Mouse (Mus musculus) limb, embryonic 15.5 days (tissue): ENCODE measurements around the gene Gng7. TPM values are rescaled to one million over a fixed set of nuclear protein-coding genes. Genes with fewer than 3 reads are reported as not detected.

ENCODE experiments used
- ATAC-seq: fragments of 200-750 bp; cut with Nextera tagmentation; 2 replicates; pipeline ENCODE4 v1.8.0; 2017; ENCODE audit warnings: low read depth, moderate TSS enrichment; ENCODE audit not compliant: insufficient number of reproducible peaks, low FRiP score, low TSS enrichment
- H3K27ac ChIP-seq: fragments of 300-500 bp; sonication (generic); 2 replicates; pipeline ENCODE4 v1.5.1; 2015; ENCODE audit warnings: moderate library complexity, mild to moderate bottlenecking, inconsistent platforms
- H3K27me3 ChIP-seq: fragments of 300-500 bp; sonication (generic); 2 replicates; pipeline ENCODE4 v1.6.1; 2015; ENCODE audit warnings: inconsistent platforms
- H3K36me3 ChIP-seq: fragments of 300-500 bp; sonication (generic); 2 replicates; pipeline ENCODE4 v1.6.1; 2015; ENCODE audit warnings: inconsistent platforms
- H3K4me1 ChIP-seq: fragments of 300-500 bp; sonication (generic); 2 replicates; pipeline ENCODE4 v1.6.1; 2015; ENCODE audit warnings: inconsistent platforms
- H3K4me2 ChIP-seq: fragments of 300-500 bp; sonication (generic); 2 replicates; pipeline ENCODE4 v1.6.1; 2015; ENCODE audit warnings: mild to moderate bottlenecking, inconsistent platforms
- H3K4me3 ChIP-seq: fragments of 300-500 bp; sonication (generic); 2 replicates; pipeline ENCODE4 v1.5.1; 2015; ENCODE audit warnings: mild to moderate bottlenecking, inconsistent platforms
- H3K9ac ChIP-seq: fragments of 300-500 bp; sonication (generic); 2 replicates; pipeline ENCODE4 v1.6.1; 2015; ENCODE audit warnings: inconsistent platforms
- H3K9me3 ChIP-seq: fragments of 300-500 bp; sonication (generic); 2 replicates; pipeline ENCODE4 v1.6.1; 2016; ENCODE audit warnings: inconsistent platforms
- WGBS: fragments of 180-500 bp; shearing (Covaris S2); methylation state at CpG from one replicate; pipeline ENCODE4 v1.1.7; 2015; 5-methylcytosine and 5-hydroxymethylcytosine counted together
- polyA plus RNA-seq: library from polyadenylated mRNA; unstranded; fragments of >200 nt; fragmentation: Nextera tagmentation; extraction: Ambion mirVana; gene quantifications from 2 replicates; pipeline ENCODE4 v1.2.1, GENCODE M21; 2015

Gng7 gene
- polyA plus RNA-seq, 1 experiment from 2014 or later = 8.7 TPM

GRCm38 (mm10) chr10:80935698-80936097 lies 79.0 kb downstream of the Gng7 start:
- peak overlapping the region; percentile 40 for H3K4me3 ChIP-seq
- H3K27ac ChIP-seq = peak overlapping the region; percentile 89
- WGBS = 5% methylated on average over 17 of the region's 17 CpGs
- peak overlapping the region; percentile 39; the same call in 1 of the 2 replicates for H3K9ac ChIP-seq
- no peaks in the 10 kb centered on the region for H3K9me3 ChIP-seq
- H3K36me3 ChIP-seq = no peaks in the 10 kb centered on the region
- H3K4me2 ChIP-seq = peak overlapping the region; percentile 60
- no peak for ATAC-seq
- peaks cover 98% of the 10 kb centered on the region for H3K4me1 ChIP-seq
- peaks cover 6% of the 10 kb centered on the region; the same call in 1 of the 2 replicates for H3K27me3 ChIP-seq

- H3K4me3 ChIP-seq = no peak overlapping the region
- no peaks in the 10 kb centered on the region for H3K9me3 ChIP-seq
- peak overlapping the region; percentile 89 for H3K27ac ChIP-seq
- H3K4me1 ChIP-seq = peaks cover 98% of the 10 kb centered on the region
- peaks cover 6% of the 10 kb centered on the region; the same call in 1 of the 2 replicates for H3K27me3 ChIP-seq
- WGBS = 24% methylated on average over 3 of the region's 3 CpGs
- no peaks in the 10 kb centered on the region for H3K36me3 ChIP-seq
- no peak for ATAC-seq
- no peak overlapping the region for H3K9ac ChIP-seq
- H3K4me2 ChIP-seq = peak overlapping the region; percentile 60; the same call in 1 of the 2 replicates
Observed at GRCm38 (mm10) chr10:80935241-80935640, 79.5 kb downstream of the Gng7 start.

- peaks cover 6% of the 10 kb centered on the region; the same call in 1 of the 2 replicates for H3K27me3 ChIP-seq
- H3K9me3 ChIP-seq = no peaks in the 10 kb centered on the region
- no peak overlapping the region for H3K4me2 ChIP-seq
- H3K36me3 ChIP-seq = no peaks in the 10 kb centered on the region
- H3K4me3 ChIP-seq = no peak overlapping the region
- ATAC-seq = no peak
- H3K27ac ChIP-seq = peak overlapping the region; percentile 89
- no peak overlapping the region for H3K9ac ChIP-seq
- peaks cover 92% of the 10 kb centered on the region for H3K4me1 ChIP-seq
- 53% methylated on average over 14 of the region's 14 CpGs for WGBS
Observed at GRCm38 (mm10) chr10:80934136-80934985, 80.4 kb downstream of the Gng7 start.

- Histone ChIP-seq H3K9me3 (no peaks in the 10 kb centered on the region), H3K9ac (no peak overlapping the region), H3K4me2 (peak overlapping the region; percentile 72), H3K4me3 (peak overlapping the region; percentile 67), H3K27me3 (peaks cover 6% of the 10 kb centered on the region; the same call in 1 of the 2 replicates), H3K36me3 (no peaks in the 10 kb centered on the region), H3K27ac (peak overlapping the region; percentile 67), H3K4me1 (peaks cover 91% of the 10 kb centered on the region)
- no peak for ATAC-seq
- 3% methylated on average over 21 of the region's 21 CpGs for WGBS
Observed at GRCm38 (mm10) chr10:80933421-80933979, 81.2 kb downstream of the Gng7 start.

GRCm38 (mm10) chr10:80932700-80933420 lies 81.9 kb downstream of the Gng7 start:
- WGBS = 3% methylated on average over 17 of the region's 17 CpGs
- peaks cover 85% of the 10 kb centered on the region for H3K4me1 ChIP-seq
- peak overlapping the region; percentile 67 for H3K27ac ChIP-seq
- H3K4me2 ChIP-seq = peak overlapping the region; percentile 72
- H3K27me3 ChIP-seq = peaks cover 6% of the 10 kb centered on the region; the same call in 1 of the 2 replicates
- 0 out of 2 replicates have a peak overlapping the region, but pooled peaks have one; percentile 14 for H3K9ac ChIP-seq
- H3K36me3 ChIP-seq = no peaks in the 10 kb centered on the region
- peak overlapping the region; percentile 67 for H3K4me3 ChIP-seq
- no peak for ATAC-seq
- H3K9me3 ChIP-seq = no peaks in the 10 kb centered on the region

GRCm38 (mm10) chr10:80932206-80932605 lies 82.5 kb downstream of the Gng7 start:
- H3K4me1 ChIP-seq = peaks cover 78% of the 10 kb centered on the region
- peak overlapping the region; percentile 67 for H3K4me3 ChIP-seq
- peaks cover 6% of the 10 kb centered on the region; the same call in 1 of the 2 replicates for H3K27me3 ChIP-seq
- no peaks in the 10 kb centered on the region for H3K36me3 ChIP-seq
- no peaks in the 10 kb centered on the region for H3K9me3 ChIP-seq
- no peak for ATAC-seq
- WGBS = 1% methylated on average over 20 of the region's 20 CpGs
- H3K9ac ChIP-seq = 0 out of 2 replicates have a peak overlapping the region, but pooled peaks have one; percentile 14
- H3K27ac ChIP-seq = peak overlapping the region; percentile 67
- H3K4me2 ChIP-seq = peak overlapping the region; percentile 72

GRCm38 (mm10) chr10:80931695-80932094 lies 83.0 kb downstream of the Gng7 start:
- Histone ChIP-seq H3K27me3 (peaks cover 6% of the 10 kb centered on the region; the same call in 1 of the 2 replicates), H3K4me1 (peaks cover 73% of the 10 kb centered on the region), H3K27ac (0 out of 2 replicates have a peak overlapping the region, but pooled peaks have one; percentile 29), H3K36me3 (no peaks in the 10 kb centered on the region), H3K4me2 (peak overlapping the region; percentile 72), H3K9ac (no peak overlapping the region), H3K9me3 (no peaks in the 10 kb centered on the region), H3K4me3 (peak overlapping the region; percentile 67)
- 4% methylated on average over 26 of the region's 26 CpGs for WGBS
- no peak for ATAC-seq

GRCm38 (mm10) chr10:80931153-80931671 lies 83.5 kb downstream of the Gng7 start:
- Histone ChIP-seq H3K4me1 (peaks cover 68% of the 10 kb centered on the region), H3K27ac (no peak overlapping the region; the same call in 1 of the 2 replicates), H3K9ac (peak overlapping the region; percentile 72), H3K27me3 (peaks cover 6% of the 10 kb centered on the region; the same call in 1 of the 2 replicates), H3K4me3 (peak overlapping the region; percentile 67), H3K4me2 (peak overlapping the region; percentile 72), H3K9me3 (no peaks in the 10 kb centered on the region), H3K36me3 (no peaks in the 10 kb centered on the region)
- ATAC-seq = no peak
- 7% methylated on average over 14 of the region's 14 CpGs for WGBS

GRCm38 (mm10) chr10:80930361-80931152 lies 84.2 kb downstream of the Gng7 start:
- under 1% methylated on average over 43 of the region's 45 CpGs for WGBS
- peak overlapping the region; percentile 72 for H3K9ac ChIP-seq
- H3K36me3 ChIP-seq = no peaks in the 10 kb centered on the region
- peak overlapping the region; percentile 67 for H3K4me3 ChIP-seq
- H3K27me3 ChIP-seq = peaks cover 6% of the 10 kb centered on the region; the same call in 1 of the 2 replicates
- no peak for ATAC-seq
- no peaks in the 10 kb centered on the region for H3K9me3 ChIP-seq
- peaks cover 62% of the 10 kb centered on the region for H3K4me1 ChIP-seq
- peak overlapping the region; percentile 72 for H3K4me2 ChIP-seq
- H3K27ac ChIP-seq = peak overlapping the region; percentile 85

- Histone ChIP-seq H3K4me1 (peaks cover 53% of the 10 kb centered on the region), H3K36me3 (no peaks in the 10 kb centered on the region), H3K9ac (peak within 1 kb of the TSS; percentile 72), H3K4me2 (peak within 1 kb of the TSS; percentile 94), H3K27ac (peak within 1 kb of the TSS; percentile 95), H3K27me3 (peaks cover 6% of the 10 kb centered on the region; the same call in 1 of the 2 replicates), H3K4me3 (peak within 1 kb of the TSS; percentile 67), H3K9me3 (no peaks in the 10 kb centered on the region)
- peak; percentile 91 for ATAC-seq
- WGBS = under 1% methylated on average over 56 of the region's 56 CpGs
Observed at GRCm38 (mm10) chr10:80929299-80930226, 85.2 kb downstream of the Gng7 start, which contains the start of gene Gadd45b. TSS of gene Gadd45b (plus strand) at chr10:80930073.
